Mouse (Mus musculus) liver, postnatal 0 days (tissue): ENCODE measurements around the gene Lyl1. TPM values are rescaled to one million over a fixed set of nuclear protein-coding genes. Genes with fewer than 3 reads are reported as not detected.

Experiments
- ATAC-seq: fragments of 200-750 bp; cut with Nextera tagmentation; 2 replicates; pipeline ENCODE4 v1.8.0; 2017; ENCODE audit warnings: mild to moderate bottlenecking, moderate library complexity
- DNase-seq: peaks from one replicate; pipeline ENCODE4 v3.0.0-alpha.2; 2016
- H3K27ac ChIP-seq: fragments of 300-500 bp; sonication (generic); 2 replicates; pipeline ENCODE4 v1.5.1; 2014; ENCODE audit warnings: antibody characterized with exemption, moderate library complexity, mild to moderate bottlenecking, low read depth
- H3K27me3 ChIP-seq: fragments of 300-500 bp; sonication (generic); 2 replicates; pipeline ENCODE4 v1.6.1; 2014; ENCODE audit warnings: low read length, control low read depth, mixed read lengths; ENCODE audit not compliant: insufficient read depth
- H3K36me3 ChIP-seq: fragments of 300-500 bp; sonication (generic); replicated peaks from 2 replicates; pipeline ENCODE4 v1.6.1; 2014; ENCODE audit warnings: mild to moderate bottlenecking, control low read depth, low read length, moderate library complexity, mixed read lengths; ENCODE audit not compliant: insufficient read depth
- H3K4me1 ChIP-seq: fragments of 300-500 bp; sonication (generic); 2 replicates; pipeline ENCODE4 v1.6.1; 2014; ENCODE audit warnings: antibody characterized with exemption, mild to moderate bottlenecking, control low read depth; ENCODE audit not compliant: insufficient read depth
- H3K4me2 ChIP-seq: fragments of 300-500 bp; sonication (generic); 2 replicates; pipeline ENCODE4 v1.6.1; 2014; ENCODE audit warnings: low read depth, mild to moderate bottlenecking, low read length, moderate library complexity, mixed read lengths
- H3K4me3 ChIP-seq: fragments of 300-500 bp; sonication (generic); 2 replicates; pipeline ENCODE4 v1.5.1; 2014; ENCODE audit warnings: low read depth, low read length
- H3K9ac ChIP-seq: fragments of 300-500 bp; sonication (generic); replicated peaks from 2 replicates; pipeline ENCODE4 v1.6.1; 2014; ENCODE audit warnings: mild to moderate bottlenecking, moderate library complexity
- H3K9me3 ChIP-seq: fragments of 300-500 bp; sonication (generic); 2 replicates; pipeline ENCODE4 v1.6.1; 2016; ENCODE audit warnings: mild to moderate bottlenecking, control low read depth, low read length, mixed read lengths
- CTCF ChIP-seq: sonication (generic); IDR thresholded peaks from 2 replicates; pipeline ENCODE4 v1.5.1; 2016; ENCODE audit warnings: antibody characterized with exemption, low read depth
- EP300 ChIP-seq: IDR thresholded peaks from 2 replicates; pipeline ENCODE4 v1.6.1; 2016; ENCODE audit warnings: antibody characterized with exemption, low read depth, mild to moderate bottlenecking
- WGBS: fragments of 180-500 bp; shearing (Covaris S2); extraction: QIAGEN DNeasy Blood & Tissue Kit; methylation state at CpG from one replicate; pipeline ENCODE4 v1.1.7; 2014; ENCODE audit not compliant: insufficient replicate concordance; 5-methylcytosine and 5-hydroxymethylcytosine counted together
- polyA plus RNA-seq: library from polyadenylated mRNA; unstranded; fragments of >200 nt; fragmentation: Nextera tagmentation; extraction: Ambion mirVana; gene quantifications from 2 replicates; pipeline ENCODE4 v1.2.1, GENCODE M21; 2015

Lyl1 gene
- polyA plus RNA-seq, 1 experiment from 2014 or later = 25.7 TPM

- Histone ChIP-seq H3K4me2 (peak overlapping the region; percentile 40; the same call in 1 of the 2 replicates), H3K4me3 (no peak overlapping the region), H3K36me3 (no peaks in the 10 kb centered on the region), H3K9ac (peak overlapping the region; percentile 34; the same call in 1 of the 2 replicates), H3K9me3 (no peaks in the 10 kb centered on the region), H3K4me1 (peaks cover 48% of the 10 kb centered on the region), H3K27me3 (no peaks in the 10 kb centered on the region), H3K27ac (peak overlapping the region; percentile 70)
- DNase-seq = peak; percentile 44
- ATAC-seq = peak; percentile 14; the same call in 1 of the 2 replicates
- no peak for TF ChIP-seq EP300
- TF ChIP-seq CTCF = no peak
- 54% methylated on average over 10 of the region's 11 CpGs for WGBS
Observed at GRCm38 (mm10) chr8:84711933-84712758, 10.9 kb downstream of the Lyl1 start.

- no peak for DNase-seq
- peaks cover 42% of the 10 kb centered on the region for H3K4me1 ChIP-seq
- peak overlapping the region; percentile 30; the same call in 1 of the 2 replicates for H3K9ac ChIP-seq
- ATAC-seq = no peak
- H3K9me3 ChIP-seq = no peaks in the 10 kb centered on the region
- WGBS = 37% methylated on average over 3 of the region's 3 CpGs
- H3K4me2 ChIP-seq = no peak overlapping the region
- H3K27me3 ChIP-seq = no peaks in the 10 kb centered on the region
- H3K4me3 ChIP-seq = no peak overlapping the region
- H3K36me3 ChIP-seq = no peaks in the 10 kb centered on the region
- TF ChIP-seq CTCF = no peak
- TF ChIP-seq EP300 = no peak
- H3K27ac ChIP-seq = peak overlapping the region; percentile 70
Observed at GRCm38 (mm10) chr8:84712759-84713120, 11.5 kb downstream of the Lyl1 start.

GRCm38 (mm10) chr8:84713381-84713780, 12.1 kb downstream of the Lyl1 start:
- Histone ChIP-seq H3K4me2 (no peak overlapping the region), H3K27me3 (no peaks in the 10 kb centered on the region), H3K9me3 (no peaks in the 10 kb centered on the region), H3K9ac (no peak overlapping the region), H3K4me3 (no peak overlapping the region), H3K36me3 (no peaks in the 10 kb centered on the region), H3K27ac (peak overlapping the region; percentile 70; the same call in 1 of the 2 replicates), H3K4me1 (peaks cover 36% of the 10 kb centered on the region)
- TF ChIP-seq CTCF = no peak
- TF ChIP-seq EP300 = no peak
- ATAC-seq = no peak
- 77% methylated on average over 4 of the region's 4 CpGs for WGBS
- DNase-seq = no peak

- H3K9ac ChIP-seq = no peak overlapping the region
- TF ChIP-seq CTCF = no peak
- TF ChIP-seq EP300 = no peak
Observed at GRCm38 (mm10) chr8:84714161-84714560, 12.9 kb downstream of the Lyl1 start.

GRCm38 (mm10) chr8:84715893-84716468, 14.7 kb downstream of the Lyl1 start:
- Histone ChIP-seq H3K9ac (peak overlapping the region; percentile 59; the same call in 1 of the 2 replicates), H3K4me2 (peak overlapping the region; percentile 68), H3K9me3 (no peaks in the 10 kb centered on the region), H3K27ac (peak overlapping the region; percentile 81), H3K4me1 (peaks cover 30% of the 10 kb centered on the region), H3K36me3 (no peaks in the 10 kb centered on the region; the same call in 1 of the 2 replicates), H3K27me3 (no peaks in the 10 kb centered on the region), H3K4me3 (peak overlapping the region; percentile 41)
- TF ChIP-seq CTCF (0 out of 2 replicates have a peak, but pooled peaks have one; percentile 3), EP300 (no peak)
- WGBS = 67% methylated on average over 26 of the region's 27 CpGs
- peak; percentile 73 for DNase-seq
- peak; percentile 87 for ATAC-seq

More at GRCm38 (mm10) chr8:84714161-84714560, 12.9 kb downstream of the Lyl1 start:
- Histone ChIP-seq H3K36me3 (no peaks in the 10 kb centered on the region), H3K27ac (no peak overlapping the region), H3K4me1 (peaks cover 30% of the 10 kb centered on the region), H3K9me3 (no peaks in the 10 kb centered on the region), H3K27me3 (no peaks in the 10 kb centered on the region), H3K4me3 (no peak overlapping the region), H3K4me2 (no peak overlapping the region)
- ATAC-seq (no peak), DNase-seq (no peak)
- whole genome bisulfite sequencing = 81% methylated on average over 4 of the region's 4 CpGs

- H3K9ac ChIP-seq = no peak overlapping the region
Observed at GRCm38 (mm10) chr8:84716790-84717189, 15.5 kb downstream of the Lyl1 start.

More at GRCm38 (mm10) chr8:84716790-84717189, 15.5 kb downstream of the Lyl1 start:
- TF ChIP-seq CTCF (no peak), EP300 (no peak)
- no peaks in the 10 kb centered on the region; the same call in 1 of the 2 replicates for H3K36me3 ChIP-seq
- H3K4me3 ChIP-seq = no peak overlapping the region
- no peaks in the 10 kb centered on the region for H3K27me3 ChIP-seq
- H3K4me2 ChIP-seq = no peak overlapping the region
- no peak for DNase-seq
- 90% methylated on average over 11 of the region's 11 CpGs for WGBS
- peak overlapping the region; percentile 30; the same call in 1 of the 2 replicates for H3K27ac ChIP-seq
- peaks cover 32% of the 10 kb centered on the region for H3K4me1 ChIP-seq
- no peak for ATAC-seq
- H3K9me3 ChIP-seq = no peaks in the 10 kb centered on the region
